Mouse (Mus musculus): ENCODE measurements at regions not wholly inside any gene's neighbourhood (a gene's known extent, or its start where the extent isn't known, plus 50 kb on each side); places are given as distances from the start of the nearest gene placed in this dataset.

Small RNAs in the stretch of these regions (microRNA-seq; reads per million reads assigned to microRNA genes)
- gene Gm23064 = 0 reads per million in 2 experiments

Measured in layer of hippocampus, postnatal 10 days (tissue).